Mouse (Mus musculus) cerebellum, adult 2 months (tissue): ENCODE measurements around the gene Rab11a. TPM values are rescaled to one million over a fixed set of nuclear protein-coding genes. Genes with fewer than 3 reads are reported as not detected.

Experiments
- DNase-seq, 2 experiments: peaks; one replicate each; pipeline ENCODE4 v3.0.0; 2021
- H3K27ac ChIP-seq: fragments of 200-500 bp; 2 replicates; pipeline ENCODE4 v1.5.1; 2012; ENCODE audit warnings: low read length, control low read depth, inconsistent platforms; ENCODE audit not compliant: insufficient read depth
- H3K27me3 ChIP-seq: fragments of 200-500 bp; 2 replicates; pipeline ENCODE4 v1.6.1; 2012; ENCODE audit warnings: inconsistent platforms, mild to moderate bottlenecking, low read length, moderate library complexity; ENCODE audit not compliant: control insufficient read depth, insufficient read depth
- H3K4me1 ChIP-seq: fragments of 200-500 bp; 2 replicates; pipeline ENCODE4 v1.6.1; 2011; ENCODE audit warnings: low read length; ENCODE audit not compliant: control insufficient read depth, insufficient read depth
- H3K4me3 ChIP-seq: fragments of 200-500 bp; replicated peaks from 2 replicates; pipeline ENCODE3; 2011; ENCODE audit warnings: mild to moderate bottlenecking, low read depth, low read length, control low read depth; ENCODE audit not compliant: insufficient read depth
- CTCF ChIP-seq: fragments of 200-500 bp; IDR thresholded peaks from 2 replicates; pipeline ENCODE4 v1.5.1; 2011; ENCODE audit warnings: low read depth, mild to moderate bottlenecking, control low read depth, low read length, moderate library complexity, borderline replicate concordance; ENCODE audit not compliant: insufficient read depth
- POLR2A ChIP-seq: fragments of 200-500 bp; IDR thresholded peaks from 2 replicates; pipeline ENCODE4 v1.6.1; 2011; ENCODE audit warnings: low read length, control low read depth, borderline replicate concordance; ENCODE audit not compliant: insufficient read depth
- WGBS: fragments of 180-500 bp; shearing (Covaris S2); methylation state at CpG from one replicate; pipeline ENCODE4 v1.1.7; 2018; 5-methylcytosine and 5-hydroxymethylcytosine counted together
- polyA plus RNA-seq: library from polyadenylated mRNA; depleted of rRNA; stranded (reverse); fragments of >200 nt; gene quantifications from 2 replicates; pipeline ENCODE4 v1.2.3, GENCODE M21; 2012

The Rab11a gene
- polyA plus RNA-seq, 1 experiment = 259 TPM

GRCm38 (mm10) chr9:64767796-64768195, 30.2 kb upstream of the Rab11a start:
- 69% methylated on average over 1 of the region's 1 CpGs for WGBS
- no peak for TF ChIP-seq POLR2A
- TF ChIP-seq CTCF = no peak

DNA sequence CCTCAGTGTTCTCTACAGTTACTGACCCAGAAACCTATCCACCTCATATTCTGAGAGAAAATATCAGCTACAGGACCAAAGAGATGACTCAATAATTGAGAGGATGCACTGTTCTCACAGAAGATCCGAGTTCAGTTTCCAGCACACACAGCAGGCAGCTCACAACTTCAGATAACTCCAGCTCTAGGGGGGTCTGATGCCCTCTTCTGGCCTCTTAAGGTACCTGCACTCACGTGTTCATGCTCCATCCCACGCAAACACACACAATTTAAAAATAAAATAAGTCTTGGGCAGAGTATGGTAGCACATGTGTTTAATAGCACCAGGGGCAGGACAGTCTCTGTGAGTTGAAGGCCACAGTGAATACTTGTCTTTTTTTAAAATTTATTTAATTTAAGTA, 28.6 kb upstream of the Rab11a start:
- no peak overlapping the region for H3K4me3 ChIP-seq
- no peak overlapping the region for H3K27ac ChIP-seq
- no peak for DNase-seq
- TF ChIP-seq POLR2A (no peak), CTCF (no peak)
- H3K4me1 ChIP-seq = no peaks in the 10 kb centered on the region
- H3K27me3 ChIP-seq = no peaks in the 10 kb centered on the region
- 89% methylated on average over 3 of the region's 3 CpGs for WGBS

More at GRCm38 (mm10) chr9:64767796-64768195, 30.2 kb upstream of the Rab11a start:
- Histone ChIP-seq H3K4me3 (no peak overlapping the region), H3K4me1 (no peaks in the 10 kb centered on the region), H3K27me3 (no peaks in the 10 kb centered on the region), H3K27ac (no peak overlapping the region)
- DNase-seq = no peak

- DNase-seq = no peak
- Histone ChIP-seq H3K27me3 (no peaks in the 10 kb centered on the region), H3K4me3 (no peak overlapping the region), H3K27ac (no peak overlapping the region), H3K4me1 (no peaks in the 10 kb centered on the region)
- TF ChIP-seq POLR2A (no peak), CTCF (no peak)
- 87% methylated on average over 2 of the region's 2 CpGs for WGBS
These were observed 27.3 kb upstream of the Rab11a start for GRCm38 (mm10) chr9:64764824-64765223.

DNA sequence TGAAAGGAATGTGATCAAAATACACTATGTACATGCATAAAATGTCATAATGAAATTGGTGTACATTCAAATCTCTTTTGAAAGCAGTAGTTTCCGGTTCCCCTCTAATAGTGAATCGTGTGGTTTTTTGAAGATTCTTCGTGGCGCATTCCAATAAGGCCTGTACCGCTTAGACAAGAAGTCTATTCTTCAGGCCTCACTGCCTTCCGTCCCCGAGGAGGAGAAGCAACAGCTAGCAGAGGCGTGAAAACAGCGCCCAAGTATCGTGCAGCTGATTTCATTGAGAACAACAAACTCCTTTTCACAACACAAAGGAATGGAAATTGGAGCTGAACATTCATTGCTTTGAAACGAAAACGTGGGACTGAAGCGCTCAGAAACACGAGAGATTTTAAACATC, 20.5 kb upstream of the Rab11a start:
- Histone ChIP-seq H3K27ac (no peak overlapping the region), H3K27me3 (no peaks in the 10 kb centered on the region), H3K4me3 (no peak overlapping the region), H3K4me1 (no peaks in the 10 kb centered on the region)
- TF ChIP-seq CTCF (no peak), POLR2A (no peak)
- WGBS = 68% methylated on average over 14 of the region's 14 CpGs
- DNase-seq = no peak

GRCm38 (mm10) chr9:64752575-64752974, 15.0 kb upstream of the Rab11a start:
- DNase-seq = no peak
- WGBS = 89% methylated on average over 5 of the region's 5 CpGs
- H3K4me3 ChIP-seq = no peak overlapping the region
- no peaks in the 10 kb centered on the region for H3K27me3 ChIP-seq
- no peak for TF ChIP-seq POLR2A
- TF ChIP-seq CTCF = no peak
- H3K27ac ChIP-seq = no peak overlapping the region
- H3K4me1 ChIP-seq = no peaks in the 10 kb centered on the region

DNA sequence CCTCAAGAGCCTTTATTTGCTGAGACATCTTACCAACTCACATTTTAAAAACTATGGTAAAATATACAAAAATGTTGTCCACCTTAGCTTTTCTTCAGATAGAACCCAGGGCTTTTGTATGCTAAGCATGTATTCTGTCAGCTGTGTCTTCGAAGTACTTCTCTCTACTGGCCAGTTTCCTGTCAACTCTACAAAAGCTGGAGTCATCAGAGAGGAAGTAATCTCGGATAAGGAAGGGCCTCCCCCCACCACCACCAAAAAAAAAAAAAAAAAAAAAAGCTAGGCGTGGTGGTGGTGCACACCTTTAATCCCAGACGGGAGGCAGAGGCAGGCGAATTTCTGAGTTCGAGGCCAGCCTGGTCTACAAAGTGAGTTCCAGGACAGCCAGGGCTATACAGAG, 11.8 kb upstream of the Rab11a start:
- no peak overlapping the region for H3K4me3 ChIP-seq

DNA sequence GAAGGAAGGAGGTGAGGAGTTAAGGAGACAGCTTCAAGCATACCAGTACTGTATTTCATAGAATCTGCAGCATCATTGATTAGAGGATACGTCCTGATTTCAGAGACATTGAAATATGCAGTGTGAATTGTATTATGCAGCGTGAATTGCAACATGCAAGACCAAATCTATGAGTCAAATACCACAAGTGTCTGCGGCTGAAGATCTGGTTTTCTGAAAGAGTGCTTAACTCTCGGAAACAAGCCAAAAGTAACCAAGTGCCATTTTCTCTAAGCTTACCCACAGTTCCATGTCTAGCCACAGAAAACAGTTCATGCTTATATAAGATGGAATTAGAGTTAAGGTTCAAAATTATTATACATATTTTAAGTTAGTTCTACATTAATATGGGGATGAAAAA, 10.2 kb upstream of the Rab11a start:
- Histone ChIP-seq H3K27ac (no peak overlapping the region), H3K4me3 (no peak overlapping the region), H3K4me1 (no peaks in the 10 kb centered on the region), H3K27me3 (no peaks in the 10 kb centered on the region)
- 84% methylated on average over 4 of the region's 4 CpGs for WGBS
- no peak for TF ChIP-seq CTCF
- no peak for TF ChIP-seq POLR2A
- no peak for DNase-seq

More for the DNA sequence above, 11.8 kb upstream of the Rab11a start:
- no peak overlapping the region for H3K27ac ChIP-seq
- H3K27me3 ChIP-seq = no peaks in the 10 kb centered on the region
- TF ChIP-seq CTCF (no peak), POLR2A (no peak)
- 75% methylated on average over 6 of the region's 6 CpGs for WGBS
- no peaks in the 10 kb centered on the region for H3K4me1 ChIP-seq
- no peak for DNase-seq

DNA sequence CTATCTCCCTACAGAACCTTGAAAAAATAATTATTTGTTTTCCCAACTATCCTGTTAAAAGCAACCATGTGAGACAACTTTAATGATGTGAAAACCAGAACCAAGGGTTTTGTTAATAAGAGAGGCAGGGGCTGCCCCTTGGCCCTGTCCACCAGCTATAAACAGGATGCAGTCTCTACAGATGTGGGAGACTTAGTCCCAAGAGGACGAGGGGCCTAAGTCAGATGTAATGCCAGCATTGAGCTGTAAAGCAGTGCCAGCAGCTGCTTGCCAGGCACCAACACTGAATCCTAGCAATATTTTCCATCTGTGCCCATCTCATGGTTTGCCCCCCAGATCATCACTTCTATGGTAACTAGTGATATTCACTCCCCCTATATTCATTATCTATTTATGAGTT, 4.9 kb upstream of the Rab11a start:
- Histone ChIP-seq H3K4me1 (no peaks in the 10 kb centered on the region), H3K27me3 (no peaks in the 10 kb centered on the region), H3K4me3 (no peak overlapping the region), H3K27ac (no peak overlapping the region)
- WGBS = 63% methylated on average over 1 of the region's 1 CpGs
- no peak for DNase-seq
- TF ChIP-seq POLR2A (no peak), CTCF (no peak)
